Comparison of ENCODE assay signal across 8 mouse cellular contexts in genomic region chr19:53824872-53825680, GRCm38 (mm10).
A peak's percentile ranks its signal among the peaks of the same experiment; 100 is the strongest.
DNase-seq lines count a peak whose midpoint lies in the region; ATAC-seq and TF ChIP-seq lines count a peak whose summit lies in the region.

No protein-coding gene starts in this region.

- WGBS in lung, adult 2 months = 62% methylated on average over 21 of the region's 21 CpGs
- 71% methylated on average over 21 of the region's 21 CpGs for WGBS in forebrain, postnatal 0 days
- WGBS in limb, embryonic 14.5 days = 67% methylated on average over 21 of the region's 21 CpGs

- ATAC-seq in forebrain, postnatal 0 days = peak; percentile 86
- peak; percentile 61; the same call in 1 of the 2 replicates for ATAC-seq in limb, embryonic 14.5 days (ENCODE audit: low FRiP score, low read depth)
- peak; percentile 89 for ATAC-seq in monocyte, adult 5-6 weeks (replicated peaks; ENCODE audit: insufficient number of reproducible peaks, low FRiP score, low TSS enrichment, poor library complexity, severe bottlenecking)

- H3K9ac ChIP-seq in forebrain, postnatal 0 days = peak overlapping the region; percentile 28; the same call in 1 of the 2 replicates
- H3K9ac ChIP-seq in limb, embryonic 14.5 days (ENCODE audit: low read depth, low read length, severe bottlenecking) = peak overlapping the region; percentile 31; the same call in 1 of the 2 replicates

- no peaks in the 10 kb centered on the region for H3K9me3 ChIP-seq in forebrain, postnatal 0 days (ENCODE audit: low read length)
- no peaks in the 10 kb centered on the region for H3K9me3 ChIP-seq in limb, embryonic 14.5 days (ENCODE audit: control insufficient read depth, low read length)

- H3K4me1 ChIP-seq in lung, adult 2 months (ENCODE audit: control insufficient read depth, insufficient read depth, low read length) = no peaks in the 10 kb centered on the region
- H3K4me1 ChIP-seq in forebrain, postnatal 0 days (ENCODE audit: insufficient read depth) = no peaks in the 10 kb centered on the region
- peaks cover 7% of the 10 kb centered on the region; the same call in 1 of the 2 replicates for H3K4me1 ChIP-seq in limb, embryonic 14.5 days (ENCODE audit: control insufficient read depth, insufficient read depth, low read length)

- TF ChIP-seq CTCF in lung, adult 2 months (IDR thresholded peaks at IDR 0.05; ENCODE audit: insufficient read depth, low read length) = no peak
- no peak; the same call in 1 of the 2 replicates for TF ChIP-seq CTCF in forebrain, postnatal 0 days (IDR thresholded peaks at IDR 0.05; ENCODE audit: low read depth)

- peak overlapping the region; percentile 30 for H3K4me2 ChIP-seq in forebrain, postnatal 0 days (ENCODE audit: low read depth)
- peak overlapping the region; percentile 38 for H3K4me2 ChIP-seq in limb, embryonic 14.5 days (replicated peaks; ENCODE audit: low read depth, low read length, severe bottlenecking)

- 0 out of 2 replicates have a peak overlapping the region, but pooled peaks have one; percentile 9 for H3K27ac ChIP-seq in forebrain, postnatal 0 days (ENCODE audit: low read depth, low read length)
- no peak overlapping the region for H3K27ac ChIP-seq in limb, embryonic 14.5 days (replicated peaks; ENCODE audit: low read depth, low read length)

- DNase-seq in lung, adult 2 months = no peak
- DNase-seq in lung, postnatal 25 days (ENCODE audit: low spot score) = no peak
- peak; percentile 43 for DNase-seq in cerebellum, adult 8-10 months
- DNase-seq in forebrain, postnatal 0 days = no peak
- no peak for DNase-seq in limb, embryonic 14.5 days (ENCODE audit: low spot score)
- DNase-seq in gastrocnemius, adult 18-20 months (ENCODE audit: low spot score) = no peak
- no peak for DNase-seq in right cerebral cortex, postnatal 14 days

- peak overlapping the region; percentile 67 for H3K4me3 ChIP-seq in lung, adult 2 months (replicated peaks; ENCODE audit: extremely low read depth, low read depth, low read length)
- H3K4me3 ChIP-seq in forebrain, postnatal 0 days (ENCODE audit: low read depth, low read length) = peak overlapping the region; percentile 16
- peak overlapping the region; percentile 24 for H3K4me3 ChIP-seq in limb, embryonic 14.5 days (replicated peaks; ENCODE audit: low read length)

- peak; percentile 30; the same call in 1 of the 2 replicates for TF ChIP-seq POLR2A in lung, adult 2 months (IDR thresholded peaks at IDR 0.05; ENCODE audit: borderline replicate concordance, extremely low read depth, low read depth, low read length)
- no peak for TF ChIP-seq POLR2A in limb, embryonic 14.5 days (IDR thresholded peaks at IDR 0.05; ENCODE audit: borderline replicate concordance, extremely low read depth, insufficient read depth, insufficient read length)

- H3K27me3 ChIP-seq in forebrain, postnatal 0 days (ENCODE audit: insufficient read depth, low read length) = no peaks in the 10 kb centered on the region
- no peaks in the 10 kb centered on the region for H3K27me3 ChIP-seq in limb, embryonic 14.5 days (ENCODE audit: control insufficient read depth, insufficient read depth, low read length)

- no peaks in the 10 kb centered on the region for H3K36me3 ChIP-seq in forebrain, postnatal 0 days (ENCODE audit: insufficient read depth)
- H3K36me3 ChIP-seq in limb, embryonic 14.5 days (ENCODE audit: control insufficient read depth, insufficient read depth, low read length) = no peaks in the 10 kb centered on the region

Comparison
In these comparisons a context has a peak if more than half of its experiments do, and no peak if none do; other contexts are left out.
1. H3K4me3 ChIP-seq: peak in every context shown above with its lines; median percentile 67 in lung, adult 2 months; 24 in limb, embryonic 14.5 days; 16 in forebrain, postnatal 0 days.